Mouse (Mus musculus) neural tube, postnatal 0 days (tissue): ENCODE results near the gene Nup214. TPM values are rescaled to one million over a fixed set of nuclear protein-coding genes. Genes with fewer than 3 reads are reported as not detected.

ENCODE experiments used
- microRNA-seq: library from miRNA; unstranded; fragments of <30 nt; microRNA quantifications from one replicate; pipeline ENCODE4, GENCODE M21; 2016
- polyA plus RNA-seq: library from polyadenylated mRNA; unstranded; fragments of >200 nt; fragmentation: Nextera tagmentation; extraction: Ambion mirVana; gene quantifications from 2 replicates; pipeline ENCODE4 v1.2.1, GENCODE M21; 2015

Nup214 gene
- polyA plus RNA-seq: 60.2 and 64.6 TPM in 2 replicates

GRCm38 (mm10) chr2:31974141-31974808, at the start of gene Nup214:
TSS of gene Nup214 (plus strand) at chr2:31974436.

DNA sequence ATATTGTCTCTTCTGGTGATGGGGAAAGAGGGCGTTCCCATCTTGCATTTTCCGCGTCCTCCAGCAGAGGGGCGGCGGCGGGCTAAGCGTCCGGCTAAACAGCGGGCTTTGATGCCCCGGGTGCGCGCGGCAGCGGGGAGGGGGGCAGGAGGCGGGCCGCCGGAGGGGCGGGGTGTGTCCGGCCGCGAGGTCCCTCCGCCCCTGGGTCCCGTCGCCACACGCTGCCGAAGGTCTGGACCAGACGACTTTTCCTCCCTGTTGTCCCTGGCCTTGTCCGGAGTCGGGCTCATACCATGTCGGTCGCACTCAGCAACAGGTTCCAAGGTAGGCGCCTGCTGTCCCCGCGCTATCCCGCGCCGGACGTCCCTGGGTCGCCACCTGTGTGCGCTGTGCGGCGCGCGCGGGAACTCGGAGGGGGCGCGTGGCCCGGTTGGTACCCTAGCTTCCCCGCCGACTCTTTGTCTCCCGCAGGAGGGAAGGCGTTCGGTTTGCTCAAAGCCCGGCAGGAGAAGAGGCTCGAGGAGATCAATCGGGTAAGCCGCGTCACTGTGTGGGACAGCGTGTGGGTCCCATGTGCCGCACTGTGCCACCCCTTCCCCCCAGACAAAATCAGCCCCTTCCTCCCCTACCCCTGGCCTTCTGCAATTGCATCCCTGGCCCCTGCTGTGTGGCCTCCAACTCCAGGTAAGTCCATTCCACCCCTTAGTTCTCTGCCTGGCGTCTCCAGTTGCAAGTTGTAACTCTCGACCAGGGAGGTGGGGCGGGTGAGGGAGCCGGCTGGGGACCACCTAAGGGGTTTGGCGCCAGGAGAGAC, 24.0 kb upstream of the Nup214 start, which contains the start of gene Aif1l:
TSS of gene Aif1l (plus strand) at position 82 of the 814 bp plus-strand sequence.

GRCm38 (mm10) chr2:32084111-32084871, 110.1 kb downstream of the Nup214 start, which contains the start of gene Fam78a:
TSS of gene Fam78a (minus strand) at chr2:32084857.

GRCm38 (mm10) chr2:32095351-32096121, 121.3 kb downstream of the Nup214 start, which contains the start of gene Plpp7:
TSS of gene Plpp7 (plus strand) at chr2:32095528.

Small RNA genes within 50 kb of the gene (microRNA-seq; reads per million reads assigned to microRNA genes)
- gene Mir7674: not detected

Other genes with a start within 250 kb of the Nup214 start
- 0.10 TPM in 2 replicates for gene Qrfp, start 163.9 kb upstream of the Nup214 start, polyA plus RNA-seq
- 5.5 and 5.7 TPM in 2 replicates for gene Fibcd1, start 128.4 kb upstream of the Nup214 start, polyA plus RNA-seq
- 2.0 and 2.5 TPM in 2 replicates for gene Lamc3, start 87.1 kb upstream of the Nup214 start, polyA plus RNA-seq
- 15.9 and 16.9 TPM in 2 replicates for gene Aif1l, start 24.3 kb upstream of the Nup214 start, polyA plus RNA-seq
- gene Fam78a, start 110.4 kb downstream of the Nup214 start, polyA plus RNA-seq: 0.71 and 0.75 TPM in 2 replicates
- gene Plpp7, start 121.1 kb downstream of the Nup214 start, polyA plus RNA-seq: 31.2 TPM in 2 replicates
- gene Prrc2b, start 176.6 kb downstream of the Nup214 start, polyA plus RNA-seq: 49.8 and 72.2 TPM in 2 replicates